Mouse (Mus musculus): ENCODE measurements around the gene Gfra4. TPM values are rescaled to one million over a fixed set of nuclear protein-coding genes. Genes with fewer than 3 reads are reported as not detected.
"Not testable (repeated sequence)": the region's sequence is repeated elsewhere in the genome, so short reads cannot be mapped to it uniquely, and the experiment has no call there.

Gfra4 gene
- total RNA-seq, 1 experiment from 2014 or later, result not detected

DNA sequence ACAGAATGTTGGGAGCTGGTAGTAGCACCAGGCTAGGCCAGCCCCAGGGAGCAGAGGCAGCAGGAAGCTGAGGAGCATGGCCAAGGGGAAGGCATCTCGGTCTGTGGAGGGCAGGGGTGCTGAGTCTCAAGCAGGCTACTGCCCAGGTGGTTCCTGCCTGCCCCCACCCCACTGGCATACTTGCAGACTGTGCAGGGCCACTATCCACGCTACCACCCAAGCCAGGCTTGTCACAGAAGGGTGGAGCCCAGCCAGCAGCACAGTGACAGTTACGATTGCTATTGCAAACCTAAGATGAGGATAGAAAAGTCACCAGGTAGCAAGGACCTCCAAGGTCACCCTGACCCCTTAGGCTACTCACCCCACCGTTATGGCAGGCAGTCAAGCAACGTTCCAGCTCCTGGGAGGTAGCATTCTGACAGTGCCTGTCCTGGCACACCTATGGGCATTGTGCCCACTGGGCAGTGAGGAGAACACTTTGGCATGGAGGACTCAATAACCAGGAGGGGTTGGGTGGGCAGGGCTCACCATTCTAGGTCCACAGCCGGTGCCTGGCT, 10.1 kb upstream of the Gfra4 start:
- no peak for ATAC-seq (replicated peaks; ENCODE audit: low read depth, poor library complexity, severe bottlenecking)

DNA sequence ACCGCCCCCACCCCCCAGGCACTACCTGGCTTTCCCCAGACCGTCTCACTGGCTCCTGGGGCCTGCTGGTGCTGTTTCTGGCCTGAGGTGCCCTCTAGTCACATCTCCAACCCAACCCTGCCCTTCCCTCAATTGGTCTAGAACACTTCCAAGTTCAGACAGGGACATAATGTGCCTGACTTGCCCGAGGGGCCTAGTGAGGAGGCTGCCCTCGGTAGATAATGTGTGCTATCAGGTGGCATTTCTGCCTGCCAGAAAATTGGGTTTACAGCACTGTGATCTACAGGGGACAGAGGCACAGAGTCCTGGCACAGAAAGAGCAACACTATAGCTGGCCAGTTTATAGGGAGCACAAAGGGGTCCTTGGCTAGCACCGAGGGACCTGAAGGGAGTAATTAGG, 9.2 kb upstream of the Gfra4 start:
- ATAC-seq (replicated peaks; ENCODE audit: low read depth, poor library complexity, severe bottlenecking), result no peak

DNA sequence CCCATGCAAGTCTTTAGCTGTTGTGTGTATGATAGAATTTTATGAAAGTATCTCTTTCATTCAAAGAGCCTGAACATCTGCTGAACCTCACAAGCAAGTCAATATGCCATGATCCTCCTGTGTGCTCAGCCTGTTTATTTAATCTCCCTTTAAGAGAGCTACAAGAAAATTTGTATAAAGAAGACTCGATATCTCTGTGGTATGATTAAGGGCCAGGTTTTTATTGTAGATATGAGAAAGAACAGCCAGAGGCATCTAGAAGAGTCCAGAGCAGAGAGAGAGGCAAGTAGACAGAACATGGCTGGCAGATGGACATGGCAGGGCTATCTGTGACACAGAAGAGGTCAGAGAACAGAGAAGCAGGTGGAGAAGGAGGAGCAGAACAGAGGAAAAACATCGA, 3.1 kb upstream of the Gfra4 start:
- no peak for ATAC-seq (replicated peaks; ENCODE audit: low read depth, poor library complexity, severe bottlenecking)

- ATAC-seq (replicated peaks; ENCODE audit: low read depth, poor library complexity, severe bottlenecking), result no peak
Observed at GRCm38 (mm10) chr2:131044989-131045720, 2.3 kb upstream of the Gfra4 start.

GRCm38 (mm10) chr2:131044354-131044852, 1.5 kb upstream of the Gfra4 start:
- ATAC-seq (replicated peaks; ENCODE audit: low read depth, poor library complexity, severe bottlenecking), result 0 out of 2 replicates have a peak, but pooled peaks have one; percentile 9

- ATAC-seq (replicated peaks; ENCODE audit: low read depth, poor library complexity, severe bottlenecking), result no peak
Observed at GRCm38 (mm10) chr2:131040854-131041825, 1.7 kb downstream of the Gfra4 start.

DNA sequence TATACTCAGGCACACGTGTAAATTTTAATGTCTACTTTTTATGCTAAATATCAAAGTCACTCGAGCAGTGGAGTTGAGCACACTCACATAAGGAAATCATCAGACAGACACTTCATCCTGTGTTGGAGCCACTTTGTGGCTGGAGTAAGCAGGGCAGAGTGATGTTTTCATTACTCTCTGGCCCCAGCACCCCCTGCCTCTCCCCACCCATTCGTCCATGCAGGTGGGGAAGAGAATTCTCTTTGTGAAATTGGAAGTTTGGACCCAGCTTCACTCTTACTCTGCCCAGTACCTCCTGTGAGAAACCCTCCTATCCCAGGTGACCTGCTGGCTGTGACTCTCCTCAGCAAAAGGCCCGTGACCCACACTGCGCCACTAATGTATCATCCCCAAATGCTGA, 4.2 kb downstream of the Gfra4 start:
- no peak for ATAC-seq (replicated peaks; ENCODE audit: low read depth, poor library complexity, severe bottlenecking)

DNA sequence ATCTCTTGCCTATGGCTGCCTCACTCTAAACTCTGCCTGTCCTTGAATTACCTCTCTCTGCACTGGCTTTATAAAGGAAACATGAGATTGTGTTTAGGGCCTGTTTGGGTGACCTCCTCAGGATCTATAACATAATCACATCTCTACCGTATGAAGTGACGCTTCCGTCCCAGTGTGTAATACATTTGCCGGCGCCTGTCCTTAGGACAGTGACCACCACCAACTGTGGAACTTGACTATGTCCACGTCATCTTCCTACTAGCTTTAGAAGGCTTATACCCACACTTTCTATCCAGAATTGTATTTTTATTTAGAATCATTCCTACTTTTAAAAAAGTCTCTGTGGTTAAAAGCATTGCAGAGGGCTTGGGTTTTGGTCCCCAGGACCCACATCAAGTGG, 4.7 kb downstream of the Gfra4 start:
- ATAC-seq (replicated peaks; ENCODE audit: low read depth, poor library complexity, severe bottlenecking), result no peak

DNA sequence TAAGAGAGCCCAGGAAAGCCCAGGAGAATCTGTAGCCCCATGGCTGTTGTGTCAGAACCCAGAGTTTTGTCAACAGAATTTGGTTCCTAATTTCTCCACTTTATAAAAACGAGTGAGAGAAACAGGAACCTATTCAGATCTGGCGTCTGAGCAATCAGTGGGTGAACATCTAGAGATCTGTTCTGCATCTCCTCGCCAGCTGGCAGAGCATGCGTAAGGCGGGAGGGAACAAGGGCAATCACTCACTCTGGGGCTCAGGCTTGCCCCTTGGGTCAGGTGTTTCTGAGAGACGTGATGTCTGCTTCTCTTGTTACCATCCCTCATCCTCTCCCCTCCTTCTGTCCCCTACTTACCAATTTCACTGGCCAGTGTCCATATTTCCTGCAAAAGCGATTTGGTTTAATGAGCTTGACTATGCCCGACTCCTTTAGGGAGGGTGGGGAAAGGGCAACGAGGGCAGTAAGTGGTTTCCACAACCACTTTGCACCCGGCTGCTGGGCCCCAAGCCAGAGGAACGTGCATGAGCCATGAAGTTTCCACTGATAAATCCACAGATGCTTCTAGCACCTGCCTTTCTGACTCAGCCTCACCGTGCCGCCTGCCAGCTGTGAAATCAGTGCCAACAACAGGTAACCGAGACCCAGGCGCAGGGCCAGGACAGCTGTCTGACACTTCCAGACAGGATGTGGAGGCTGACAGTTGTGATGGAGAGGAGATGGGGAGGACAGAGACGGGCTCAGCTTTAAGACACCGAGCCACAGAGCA, 5.5 kb downstream of the Gfra4 start:
- ATAC-seq (replicated peaks; ENCODE audit: low read depth, poor library complexity, severe bottlenecking), result peak; percentile 54

DNA sequence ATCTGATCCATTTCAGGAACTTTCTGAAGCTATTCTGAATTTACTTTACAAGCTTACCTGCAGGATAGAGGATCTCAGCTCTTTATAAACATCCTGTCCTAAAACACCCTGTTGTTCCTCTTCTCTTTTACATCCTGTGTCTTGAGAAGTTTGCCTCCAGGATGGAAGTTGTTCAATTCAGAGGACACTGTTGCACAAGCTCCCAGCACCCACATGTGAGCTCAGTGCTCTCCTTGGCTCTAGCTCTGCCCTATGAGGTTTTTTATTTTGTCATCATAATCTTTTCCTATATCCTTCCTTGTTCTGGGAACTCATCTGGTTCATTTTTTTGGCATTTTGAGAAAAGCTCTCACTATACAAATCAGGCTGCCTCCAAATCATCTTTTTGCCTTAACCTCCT, 6.1 kb downstream of the Gfra4 start:
- ATAC-seq (replicated peaks; ENCODE audit: low read depth, poor library complexity, severe bottlenecking), result no peak

- ATAC-seq (replicated peaks; ENCODE audit: low read depth, poor library complexity, severe bottlenecking), result no peak
Observed at GRCm38 (mm10) chr2:131036343-131036742, 6.5 kb downstream of the Gfra4 start.

DNA sequence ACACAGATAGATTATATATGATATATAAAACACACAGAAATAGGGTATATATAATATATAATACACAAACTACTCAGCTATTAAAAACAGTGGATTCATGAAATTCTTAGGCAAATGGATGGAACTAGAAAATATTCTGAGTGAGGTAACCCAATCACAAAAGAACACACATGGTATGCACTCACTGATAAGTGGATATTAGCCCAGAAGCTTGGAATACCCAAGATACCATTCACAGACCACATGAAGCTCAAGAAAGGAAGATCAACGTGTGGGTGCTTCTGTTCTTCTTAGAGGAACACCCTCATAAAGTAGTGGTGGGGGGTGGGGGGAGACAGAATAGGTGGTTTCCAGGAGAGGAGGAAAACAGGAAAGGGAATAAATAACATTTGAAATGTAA, 11.5 kb downstream of the Gfra4 start:
- not testable (repeated sequence) for ATAC-seq (replicated peaks; ENCODE audit: low read depth, poor library complexity, severe bottlenecking)

GRCm38 (mm10) chr2:131030998-131031397, 11.9 kb downstream of the Gfra4 start:
- no peak for ATAC-seq (replicated peaks; ENCODE audit: low read depth, poor library complexity, severe bottlenecking)

- no peak for ATAC-seq (replicated peaks; ENCODE audit: low read depth, poor library complexity, severe bottlenecking)
Observed at GRCm38 (mm10) chr2:131030561-131030960, 12.3 kb downstream of the Gfra4 start.

DNA sequence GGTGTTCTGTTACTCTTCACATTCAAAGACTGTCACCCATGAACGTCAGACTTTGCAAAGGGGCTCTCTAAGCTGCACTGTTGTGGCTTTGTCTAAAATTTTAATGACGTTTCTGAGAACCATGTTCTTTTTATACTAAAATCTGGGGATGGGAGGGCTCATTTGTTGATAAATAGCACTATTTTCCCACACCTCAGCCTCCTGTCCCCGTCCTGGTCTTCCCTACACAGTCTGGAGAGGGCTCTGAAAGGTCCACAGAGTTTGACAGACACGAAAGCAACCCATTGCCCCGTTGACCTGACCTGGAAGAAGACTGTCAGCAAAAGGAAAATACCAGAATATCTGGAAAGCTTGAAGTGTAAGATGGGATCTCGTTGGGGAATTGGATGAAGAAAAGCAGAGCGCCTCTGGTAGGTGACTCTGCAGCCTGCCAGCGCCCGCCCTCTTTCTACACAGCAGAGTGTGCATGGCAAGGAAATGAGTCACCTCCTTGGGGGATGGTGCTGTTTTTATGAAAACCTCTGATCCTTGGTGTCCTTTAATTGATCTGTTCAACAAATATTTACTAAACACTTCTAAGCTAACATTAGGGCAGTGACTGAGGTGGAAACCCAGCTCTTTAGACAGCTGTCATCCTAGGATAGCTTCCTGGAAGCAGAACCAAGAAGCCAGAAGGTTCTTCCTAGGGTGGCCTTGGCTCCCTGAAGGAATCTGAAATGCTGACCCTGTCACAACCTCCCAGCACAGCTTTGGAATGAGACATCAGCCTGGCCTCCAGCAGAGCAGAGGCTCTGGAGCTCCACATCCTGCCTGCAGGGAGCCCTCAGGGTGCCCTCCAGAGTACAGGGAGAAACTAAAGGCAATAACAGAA, 13.6 kb downstream of the Gfra4 start:
- no peak for ATAC-seq (replicated peaks; ENCODE audit: low read depth, poor library complexity, severe bottlenecking)

DNA sequence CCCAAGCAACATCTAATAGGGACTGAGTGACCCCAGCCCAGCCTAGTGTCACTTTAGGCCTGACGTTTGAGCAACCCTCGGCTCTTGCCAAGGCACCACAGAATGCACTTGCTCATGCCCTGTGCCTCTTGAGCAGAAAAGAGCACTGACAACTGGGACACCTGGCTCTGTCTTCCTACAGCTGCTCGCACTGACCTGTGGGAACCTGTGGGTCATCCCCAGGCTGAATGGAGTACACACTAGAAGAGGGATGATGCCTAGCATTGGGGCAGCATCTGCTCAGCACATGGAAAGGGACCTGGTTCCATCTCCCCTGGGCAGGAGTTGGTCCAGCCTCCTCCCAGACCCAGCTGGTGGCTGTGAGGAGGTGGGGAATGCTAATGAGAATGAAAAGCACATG, 15.9 kb downstream of the Gfra4 start:
- ATAC-seq (replicated peaks; ENCODE audit: low read depth, poor library complexity, severe bottlenecking), result no peak

GRCm38 (mm10) chr2:131025230-131025629, 17.7 kb downstream of the Gfra4 start:
- no peak for ATAC-seq (replicated peaks; ENCODE audit: low read depth, poor library complexity, severe bottlenecking)

DNA sequence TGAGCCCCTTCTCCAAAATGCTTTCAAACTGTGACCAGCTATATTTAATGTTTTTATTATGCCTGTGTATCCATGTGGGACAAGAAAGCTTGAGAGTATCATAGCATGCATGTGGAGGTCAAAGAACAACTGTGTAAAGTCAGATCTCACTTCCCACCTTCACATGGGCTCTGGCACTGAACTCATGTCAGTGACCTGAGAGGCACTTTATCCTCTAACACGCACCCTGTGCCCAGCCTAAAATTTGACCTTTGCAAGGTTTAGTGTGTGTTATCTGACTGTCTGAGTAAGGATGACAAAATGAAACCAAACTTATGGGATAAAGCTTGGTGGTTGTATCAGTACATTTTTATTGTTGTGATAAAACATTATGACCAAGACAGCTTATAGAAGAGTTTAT, 32.3 kb downstream of the Gfra4 start:
- ATAC-seq (replicated peaks; ENCODE audit: low read depth, poor library complexity, severe bottlenecking), result no peak

- no peak for ATAC-seq (replicated peaks; ENCODE audit: low read depth, poor library complexity, severe bottlenecking)
Observed at GRCm38 (mm10) chr2:131009123-131009522, 33.8 kb downstream of the Gfra4 start.

All from common myeloid progenitor, adult 5-6 weeks (primary cell).